Mouse (Mus musculus) liver, embryonic 14.5 days (tissue): ENCODE measurements around the gene Ppox.

Experiments
- CTCF ChIP-seq: IDR thresholded peaks from 2 replicates; pipeline ENCODE4 v1.5.1; 2016; ENCODE audit warnings: antibody characterized with exemption, low read depth, control low read depth
- EP300 ChIP-seq: IDR thresholded peaks from 2 replicates; pipeline ENCODE4 v1.6.1; 2016; ENCODE audit warnings: antibody characterized with exemption, low read depth

DNA sequence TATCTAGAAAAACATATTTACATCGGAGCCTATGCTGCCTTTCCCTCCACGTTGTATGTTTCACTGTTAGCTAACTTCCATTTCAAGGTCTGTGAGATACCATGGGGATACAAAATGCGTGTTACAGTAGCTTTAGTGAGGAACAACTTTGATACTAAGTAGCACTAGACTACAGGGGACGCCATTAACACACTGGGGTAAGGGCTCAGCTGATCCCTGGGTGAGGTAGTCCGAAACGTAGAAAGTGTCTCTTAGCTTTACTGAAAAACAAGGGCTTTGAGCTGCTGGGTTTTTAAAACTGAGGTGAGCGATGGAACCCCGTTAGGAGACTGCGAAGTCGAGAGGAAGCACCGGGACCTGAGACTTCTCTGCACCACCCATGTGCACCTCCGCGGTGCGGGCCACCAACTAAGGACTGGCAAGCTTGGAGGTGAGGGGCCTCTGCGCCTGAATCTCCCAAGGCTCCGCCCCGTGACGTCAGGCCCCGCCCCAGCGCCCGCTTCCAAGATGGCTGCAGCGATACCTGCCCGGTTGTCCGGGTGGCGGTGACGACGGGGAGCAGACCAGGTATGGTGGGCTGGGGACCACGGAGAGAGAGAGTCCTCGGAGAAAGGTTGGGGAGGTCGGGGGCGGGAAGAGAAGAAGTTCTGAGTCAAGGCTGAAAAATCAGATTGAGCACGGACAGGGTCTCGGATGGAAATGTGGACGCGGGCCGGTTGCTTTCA lies 11.0 kb downstream of the Ppox start, which contains the start of gene B4galt3:
- TF ChIP-seq CTCF: 0 out of 2 replicates have a peak, but pooled peaks have one; percentile 14
- 0 out of 2 replicates have a peak, but pooled peaks have one; percentile 34 for TF ChIP-seq EP300
